Mouse (Mus musculus) testis, postnatal 14 days (tissue): ENCODE measurements around the gene BC049715.

Experiments
- DNase-seq: peaks from one replicate; pipeline ENCODE4 v3.0.0; 2021; ENCODE audit warnings: low spot score

BC049715 gene

DNA sequence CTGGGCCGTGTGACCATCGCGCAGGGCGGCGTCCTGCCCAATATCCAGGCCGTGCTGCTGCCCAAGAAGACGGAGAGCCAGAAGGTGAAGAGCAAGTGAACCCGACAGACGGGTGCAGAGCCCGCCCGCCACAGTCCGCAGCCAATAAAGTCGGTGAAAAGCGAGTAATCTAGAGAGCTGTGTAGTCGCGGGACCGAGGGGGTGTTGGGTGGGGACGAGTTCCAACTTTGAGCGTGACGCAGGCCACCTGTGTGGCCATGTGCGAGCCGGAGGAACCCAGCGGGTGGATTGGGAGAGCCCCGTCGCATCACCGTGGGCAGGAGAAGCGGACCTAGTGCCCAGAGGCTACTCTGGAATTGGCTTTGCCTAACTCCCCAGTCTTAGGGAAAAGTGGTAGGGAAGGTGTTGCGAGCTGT, 18.8 kb upstream of the BC049715 start:
- DNase-seq: no peak

DNA sequence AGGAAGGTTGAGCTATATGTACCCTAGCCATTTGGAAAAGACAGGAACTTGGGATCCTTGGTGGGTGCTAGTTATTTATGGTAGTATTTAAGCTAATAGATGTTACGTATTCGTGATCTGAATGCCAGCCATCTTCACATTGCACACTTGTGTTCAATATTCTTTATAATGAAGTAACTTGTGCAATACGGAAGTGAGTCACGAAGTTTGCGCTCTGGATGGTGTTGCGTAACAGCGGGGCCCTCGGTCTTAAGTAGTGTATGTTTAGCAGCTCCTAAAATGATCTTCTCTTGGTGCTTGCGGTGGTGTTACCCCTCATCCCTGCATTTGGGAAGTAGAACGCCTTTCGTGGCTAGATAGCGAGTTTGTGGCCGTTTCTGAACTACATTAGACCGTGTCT, 18.3 kb upstream of the BC049715 start:
- DNase-seq: no peak

DNA sequence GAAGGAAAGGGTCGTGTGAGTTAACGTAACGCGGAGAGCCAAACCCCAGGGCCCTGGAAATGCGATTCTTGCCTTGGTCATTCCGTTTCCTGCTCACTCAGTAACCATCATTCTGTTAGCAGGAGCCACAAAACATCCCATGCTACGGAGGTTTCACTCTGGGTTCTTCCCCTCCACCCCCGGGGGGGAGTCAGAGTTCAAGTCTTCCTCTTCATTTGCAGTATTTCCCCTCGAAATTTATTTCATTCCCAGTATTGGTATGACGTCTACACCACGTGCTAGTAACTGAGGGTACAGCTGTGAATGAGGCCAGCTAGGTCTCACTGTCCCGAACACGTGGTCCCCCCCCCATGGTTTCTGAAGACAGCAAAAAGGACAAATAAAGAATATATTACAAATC, 17.8 kb upstream of the BC049715 start:
- no peak for DNase-seq

DNA sequence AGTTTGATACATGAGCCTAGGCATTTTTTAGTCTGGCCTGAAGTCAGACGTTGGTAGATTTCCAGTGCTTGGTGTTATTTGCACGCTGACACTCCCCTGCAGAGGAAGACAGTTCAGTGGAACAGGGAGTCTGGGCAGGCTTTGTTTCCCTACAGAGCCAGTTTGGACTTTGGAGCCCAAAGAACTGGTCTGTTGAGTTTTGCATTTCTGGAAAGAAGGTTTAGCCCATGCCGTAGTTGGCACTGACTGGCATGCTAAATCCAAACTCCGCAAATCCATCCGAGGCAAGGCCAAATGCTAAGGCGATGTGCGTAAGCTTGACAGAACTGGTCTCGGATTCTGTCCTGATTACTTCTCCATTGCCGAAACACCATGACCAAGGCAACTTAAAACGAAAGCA, 16.2 kb upstream of the BC049715 start:
- no peak for DNase-seq

DNA sequence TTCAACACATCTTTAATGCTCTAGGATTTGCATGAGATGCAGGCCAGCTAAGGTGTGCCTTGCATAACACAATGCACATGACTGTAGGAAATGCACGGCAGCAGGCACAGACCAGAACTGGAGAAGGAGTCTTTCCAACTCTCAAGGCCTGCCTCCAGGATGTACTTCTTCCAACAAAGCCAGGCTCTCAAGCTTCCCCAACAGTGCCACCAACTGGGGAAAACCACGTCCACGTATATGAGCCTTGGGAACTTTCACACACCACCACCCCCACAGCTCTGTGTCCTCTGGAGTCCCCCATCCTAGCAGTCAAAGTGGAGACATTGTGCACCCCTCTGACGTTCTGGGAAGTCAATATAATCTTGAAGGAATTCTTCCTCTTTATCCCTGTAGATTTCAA, 14.3 kb upstream of the BC049715 start:
- DNase-seq: no peak

DNA sequence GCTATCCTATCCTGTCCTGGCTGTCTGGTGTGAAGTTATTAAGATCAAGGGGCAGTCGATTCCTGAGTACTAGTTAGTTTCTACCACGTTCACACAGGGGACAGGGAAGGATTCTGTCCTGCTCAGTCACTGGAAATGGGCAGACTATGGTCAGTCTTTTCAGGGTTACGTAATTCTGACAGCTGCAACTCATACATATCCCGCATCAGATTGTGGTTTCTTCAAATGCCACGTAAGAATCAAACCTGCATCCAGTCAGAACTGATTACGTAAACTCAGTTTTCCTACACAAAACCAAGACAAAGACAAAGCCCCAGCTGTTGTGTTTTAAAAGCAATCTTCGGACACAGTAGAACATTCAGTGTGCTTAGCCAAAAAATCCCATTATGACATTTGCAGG, 12.0 kb upstream of the BC049715 start:
- DNase-seq: no peak

DNA sequence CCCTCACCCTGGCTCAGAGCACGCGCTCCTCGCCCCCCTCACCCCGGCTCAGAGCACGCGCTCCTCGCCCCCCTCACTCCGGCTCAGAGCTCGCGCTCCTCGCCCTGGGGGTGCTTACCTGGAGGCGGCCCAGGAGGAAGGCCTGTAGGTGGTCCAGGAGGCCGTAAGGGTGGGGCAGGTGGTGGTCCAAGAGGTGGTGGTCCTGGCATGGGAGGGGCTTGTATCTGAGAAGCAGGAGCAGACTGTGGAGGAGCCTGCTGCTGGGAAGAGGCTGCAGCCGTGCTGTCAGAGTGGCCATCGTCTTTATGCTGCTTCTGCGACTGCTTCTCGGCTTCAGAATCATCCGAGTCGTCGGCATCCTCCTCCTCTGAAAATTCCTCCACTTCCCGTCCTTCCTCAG, 10.6 kb upstream of the BC049715 start:
- DNase-seq: no peak

DNA sequence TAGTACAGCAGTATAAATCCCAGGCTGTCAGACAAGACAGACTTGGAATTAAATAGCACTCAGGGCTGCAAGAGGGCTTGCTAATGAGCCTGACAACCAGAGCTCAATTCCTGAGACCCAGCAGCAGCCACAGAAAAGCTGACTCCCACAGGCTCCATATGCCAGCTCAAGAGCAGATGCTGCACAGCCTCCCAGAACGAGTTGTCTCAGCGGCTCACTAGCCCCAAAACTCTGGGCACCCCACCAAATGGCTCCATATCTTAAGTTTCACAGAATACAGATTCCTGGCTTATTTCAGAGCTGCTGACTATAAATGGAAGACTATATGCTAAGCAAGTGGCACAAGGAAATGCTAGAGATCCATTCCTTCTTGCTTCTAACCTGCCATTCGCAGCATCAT, 9.9 kb upstream of the BC049715 start:
- no peak for DNase-seq

DNA sequence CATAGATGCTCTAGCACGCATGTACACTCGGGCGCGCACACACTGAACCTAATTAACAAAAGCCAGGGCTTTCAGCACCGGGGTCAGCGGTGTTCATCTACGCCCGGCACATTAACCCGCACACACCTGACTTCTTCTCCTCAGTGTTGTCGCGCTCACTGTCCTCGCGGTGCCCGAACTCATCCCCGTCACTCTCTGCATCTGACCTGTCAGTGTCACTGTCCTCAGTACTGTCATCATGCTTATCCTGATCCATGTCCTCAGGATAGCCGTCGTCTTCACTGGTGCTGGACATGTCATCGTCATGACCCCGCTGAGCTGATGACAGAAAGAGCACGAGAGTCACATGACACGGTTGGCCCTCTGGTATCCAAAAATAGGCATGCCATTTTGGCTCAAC, 7.0 kb upstream of the BC049715 start:
- no peak for DNase-seq

DNA sequence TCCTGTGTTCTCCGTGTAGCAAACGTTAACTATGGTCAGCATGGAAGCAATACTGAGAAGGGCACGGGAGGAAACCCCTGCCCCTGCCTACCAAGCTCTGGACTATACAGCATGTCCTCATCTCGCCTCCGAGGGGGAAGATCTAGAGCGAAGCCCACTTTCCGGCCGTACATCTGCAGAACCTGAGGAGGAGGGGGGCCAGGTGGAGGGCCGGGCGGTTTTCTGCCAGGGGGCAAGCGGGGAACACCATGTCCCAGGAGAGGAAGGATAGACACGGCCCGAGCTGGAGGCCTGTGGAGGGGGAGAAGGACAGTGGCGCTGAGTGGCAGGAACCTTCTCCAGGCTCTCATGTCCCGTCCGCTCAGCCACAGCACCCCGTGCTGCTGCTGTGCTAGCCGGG, 6.3 kb upstream of the BC049715 start:
- no peak for DNase-seq

DNA sequence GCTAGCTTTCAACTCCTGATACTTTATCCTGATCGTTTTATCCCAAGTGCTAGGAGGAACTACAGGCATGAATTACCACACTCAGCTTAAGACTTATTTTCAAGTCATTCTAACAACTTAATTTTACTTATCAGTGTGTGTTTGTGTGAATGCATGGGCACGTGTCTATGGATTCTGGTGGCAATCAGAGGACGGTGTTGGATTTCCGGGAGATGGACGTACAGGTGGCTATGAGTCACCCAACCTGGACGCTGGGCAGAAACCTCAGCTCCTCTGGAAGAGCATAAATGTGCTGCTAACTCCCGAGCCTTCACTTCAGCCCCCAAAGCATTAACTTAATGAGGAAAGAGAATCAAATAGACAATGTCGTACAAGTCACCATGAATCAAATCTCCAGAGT, 2.4 kb upstream of the BC049715 start:
- no peak for DNase-seq

DNA sequence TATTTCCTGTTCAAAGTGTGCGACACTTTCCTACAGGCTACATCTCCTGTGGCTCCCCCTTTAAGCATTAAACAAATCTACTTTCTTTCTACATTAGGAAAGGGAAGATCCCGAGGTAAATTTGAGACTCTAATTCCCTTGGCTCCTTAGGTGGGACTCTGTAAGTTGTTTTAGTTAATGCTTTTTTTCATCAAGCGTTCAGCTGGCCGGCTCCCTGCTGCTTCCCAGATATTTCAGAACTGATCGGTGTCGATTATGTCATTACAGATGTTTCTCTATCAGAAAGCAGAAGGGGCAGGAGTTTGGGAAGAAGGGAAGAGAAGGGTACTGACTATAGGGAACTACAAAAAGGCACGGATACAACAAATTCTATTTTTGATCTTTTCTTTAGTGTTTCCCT, 310 bp upstream of the BC049715 start:
- no peak for DNase-seq

DNA sequence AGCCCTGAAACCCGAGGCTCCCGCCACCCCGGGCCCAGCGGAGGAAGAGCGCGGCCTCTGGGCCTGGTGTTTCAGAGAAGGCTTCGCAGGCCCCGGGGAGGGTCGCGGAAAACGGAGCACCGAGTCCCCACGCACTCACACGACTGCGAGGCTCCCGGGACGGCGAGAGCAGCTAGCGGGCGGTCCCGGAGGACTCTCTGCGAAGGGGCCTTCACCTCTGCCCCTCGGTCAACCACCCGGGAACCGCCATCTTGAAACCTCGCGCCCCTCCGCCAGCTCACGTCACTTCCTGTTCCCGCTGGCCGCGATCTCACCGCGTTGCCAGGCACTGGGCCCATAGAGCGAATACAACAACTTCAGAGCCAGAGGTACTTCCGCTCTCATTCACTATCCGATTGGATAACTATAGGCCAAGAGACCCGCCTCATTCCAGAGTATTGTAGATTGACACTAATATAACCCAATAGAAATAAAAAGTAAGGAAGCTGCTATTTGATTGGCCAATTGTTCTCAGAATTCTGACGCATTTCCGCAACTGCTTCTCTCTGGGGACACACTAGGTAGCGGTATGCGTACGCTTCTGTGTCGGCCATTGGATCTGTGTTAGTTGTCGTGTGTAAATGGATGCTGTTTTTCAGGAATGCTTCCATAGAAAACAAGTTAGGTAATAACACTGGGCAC, 595 bp downstream of the BC049715 start, which contains the start of gene Wbp11:
Gene Wbp11, minus strand, starts transcription at position 353 of the 681 bp plus-strand sequence.
- peak; percentile 97 for DNase-seq

DNA sequence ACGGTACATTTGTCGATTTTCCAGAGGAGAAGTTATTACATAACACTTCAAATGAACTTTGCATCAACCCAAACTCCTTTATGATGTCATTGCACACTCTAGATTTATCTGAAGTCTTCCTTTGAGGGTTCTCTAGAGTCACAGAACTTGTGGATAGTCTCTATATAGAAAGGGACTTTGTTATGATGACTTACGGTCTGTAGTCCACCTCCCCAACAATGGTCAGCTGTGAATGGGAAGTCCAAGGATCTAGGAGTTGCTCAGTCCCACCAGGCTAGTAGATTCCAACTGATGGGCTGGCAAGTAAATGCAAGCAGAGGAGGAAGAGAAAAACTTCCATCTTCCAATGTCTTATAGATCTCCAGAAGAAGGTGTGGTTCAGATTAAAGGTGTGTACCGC, 1.3 kb downstream of the BC049715 start:
- DNase-seq: no peak

DNA sequence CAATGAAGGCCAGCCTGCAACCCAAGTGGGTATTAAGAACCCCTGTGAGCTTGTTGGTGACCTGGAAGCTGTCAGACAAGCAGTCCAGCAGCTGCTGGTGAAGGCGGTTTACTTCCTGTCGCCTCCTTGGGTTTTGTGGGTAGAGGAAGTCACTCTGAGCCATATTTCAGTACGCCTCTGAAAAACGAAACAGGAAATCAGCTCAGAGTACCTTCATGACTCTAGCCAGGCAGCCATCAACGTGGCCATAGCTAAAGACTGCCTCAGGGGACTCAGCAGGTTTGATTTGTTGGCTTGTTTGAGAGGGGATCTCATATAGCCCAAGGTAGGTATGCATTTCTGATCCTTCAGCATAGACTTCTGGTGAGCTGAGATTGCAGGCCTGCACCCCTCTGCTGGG, 4.3 kb downstream of the BC049715 start:
- DNase-seq: no peak

DNA sequence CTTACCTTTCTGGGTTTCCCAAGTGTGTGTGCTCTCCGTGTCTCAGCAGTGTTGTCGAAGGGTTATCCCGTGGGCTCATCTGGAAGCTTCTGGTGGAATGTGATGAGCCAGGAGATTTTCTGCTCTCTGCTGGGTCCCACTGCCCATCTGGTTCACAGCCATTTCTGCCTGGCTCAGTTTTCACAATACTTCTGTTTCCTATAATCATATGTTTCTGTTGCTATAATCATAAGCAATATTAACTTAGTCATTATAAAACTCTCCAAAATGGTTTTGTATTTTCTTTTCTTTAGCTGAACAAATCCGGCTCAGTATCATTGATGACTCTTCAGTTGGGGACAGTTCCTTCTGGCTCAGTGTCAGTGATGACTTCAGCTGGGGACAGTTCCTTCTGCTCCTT, 7.9 kb downstream of the BC049715 start, which contains the start of gene Smco3:
Gene Smco3, minus strand, starts transcription at position 101 of the 400 bp plus-strand sequence.
- no peak for DNase-seq

DNA sequence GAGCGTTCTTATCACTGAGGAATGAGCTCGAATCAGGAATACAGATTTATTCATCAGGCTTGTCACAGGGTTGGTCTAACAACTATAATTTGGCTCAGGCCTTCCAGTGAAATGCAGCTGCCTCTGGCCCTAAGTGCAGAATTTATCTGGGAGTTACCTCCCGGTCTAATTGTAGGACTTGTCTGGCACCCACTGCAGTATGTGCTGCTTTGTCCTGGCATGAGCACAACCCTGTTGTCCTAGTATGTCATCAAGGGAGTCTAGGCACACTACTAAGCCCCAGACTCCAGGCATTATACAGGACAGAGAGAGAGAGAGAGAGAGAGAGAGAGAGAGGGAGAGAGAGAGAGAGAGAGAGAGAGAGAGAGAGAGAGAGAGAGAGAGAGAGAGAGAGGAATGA, 9.9 kb downstream of the BC049715 start:
- no peak for DNase-seq

DNA sequence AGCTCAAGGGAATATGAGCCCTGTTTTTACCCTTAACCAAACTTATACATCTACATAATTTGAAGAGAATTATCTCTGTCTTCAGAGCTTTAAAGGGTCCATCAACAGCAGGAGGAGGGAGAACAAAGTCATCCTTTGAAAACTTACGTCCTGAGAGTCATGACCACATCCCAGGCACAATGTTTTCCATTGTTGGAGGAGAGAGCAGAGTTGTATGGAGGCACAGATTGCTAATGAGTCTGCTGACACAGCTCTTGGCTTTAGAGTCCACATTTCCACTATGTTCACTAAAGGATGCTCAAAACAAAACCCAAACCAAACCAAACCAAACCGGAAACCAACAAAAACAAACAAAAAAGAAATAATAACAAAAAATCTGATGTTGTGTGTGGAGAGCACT, 17.5 kb downstream of the BC049715 start:
- no peak for DNase-seq

DNA sequence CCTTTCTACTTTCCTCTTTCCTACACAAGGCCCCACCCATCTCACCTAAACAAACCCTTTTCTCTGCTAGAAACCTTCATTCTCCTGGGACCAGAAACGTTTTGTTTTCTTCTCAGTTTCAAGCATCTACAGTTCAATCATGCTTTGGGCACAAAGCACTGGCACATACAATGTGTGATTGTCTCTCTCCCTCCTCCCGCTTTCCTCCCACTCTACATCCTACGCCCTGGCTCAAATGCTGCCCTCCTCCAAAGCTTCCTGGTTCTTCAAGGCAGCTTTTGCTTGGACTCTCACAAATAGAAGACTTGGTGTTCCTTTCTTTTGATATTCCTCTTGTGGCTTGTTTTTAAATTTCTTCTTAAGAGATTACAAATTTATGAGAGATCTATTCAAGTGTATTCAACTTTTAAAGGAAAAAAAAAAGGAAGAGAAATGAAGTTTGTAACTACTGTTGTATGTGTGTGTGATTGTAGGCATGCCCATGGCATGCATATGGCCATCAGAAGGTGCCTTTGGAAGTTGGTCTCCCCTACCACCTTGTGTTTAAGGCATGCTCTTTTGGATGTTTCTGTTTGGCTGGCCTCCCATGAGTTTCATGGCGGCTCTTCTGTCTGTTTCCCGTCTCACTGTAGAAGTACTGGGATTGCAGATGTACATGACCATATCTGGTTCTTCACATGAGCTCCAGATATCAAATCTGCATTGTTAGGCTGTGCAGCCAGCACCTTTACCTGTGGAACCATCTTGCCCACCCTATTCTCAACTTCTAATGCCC, 18.5 kb downstream of the BC049715 start:
- DNase-seq: peak; percentile 58

DNA sequence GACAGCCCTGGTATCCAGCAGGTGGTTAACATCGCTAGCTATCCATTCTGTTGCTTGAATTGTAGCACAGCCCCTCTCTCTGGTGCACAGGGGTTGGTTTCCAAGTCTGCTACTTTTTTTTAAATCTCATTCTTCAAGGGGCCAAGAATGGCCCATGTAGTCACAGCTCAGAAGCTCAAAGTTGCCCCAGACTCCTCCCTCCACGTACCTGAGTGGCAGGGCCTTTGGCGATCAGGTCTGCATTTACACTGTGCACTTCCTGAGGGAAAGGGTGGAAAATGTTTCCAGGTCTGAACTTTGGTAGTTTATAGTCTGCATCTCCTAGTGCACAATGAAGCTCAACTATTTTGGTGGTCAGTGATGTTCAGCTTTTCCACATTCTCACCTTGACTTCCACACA, 19.8 kb downstream of the BC049715 start:
- no peak for DNase-seq

DNA sequence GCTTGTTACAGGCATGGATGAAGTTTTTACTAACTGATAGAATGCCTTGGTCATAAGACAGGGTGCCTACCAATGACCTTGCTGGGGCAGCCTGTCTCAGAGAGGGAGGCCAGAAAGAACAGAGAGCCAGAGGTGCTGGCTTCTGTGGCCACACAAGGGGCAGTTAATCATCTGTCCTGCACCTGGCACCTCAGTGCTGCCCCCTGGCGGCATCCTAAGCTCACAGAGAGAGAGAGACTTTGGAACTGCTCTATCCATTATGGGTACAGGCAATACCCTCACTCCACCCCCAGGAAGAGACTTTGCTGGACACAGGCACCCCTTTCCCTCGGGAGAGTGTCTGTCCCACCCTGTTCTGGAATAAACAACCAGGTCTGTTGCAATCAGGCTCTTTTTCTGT, 20.4 kb downstream of the BC049715 start:
- DNase-seq: no peak

DNA sequence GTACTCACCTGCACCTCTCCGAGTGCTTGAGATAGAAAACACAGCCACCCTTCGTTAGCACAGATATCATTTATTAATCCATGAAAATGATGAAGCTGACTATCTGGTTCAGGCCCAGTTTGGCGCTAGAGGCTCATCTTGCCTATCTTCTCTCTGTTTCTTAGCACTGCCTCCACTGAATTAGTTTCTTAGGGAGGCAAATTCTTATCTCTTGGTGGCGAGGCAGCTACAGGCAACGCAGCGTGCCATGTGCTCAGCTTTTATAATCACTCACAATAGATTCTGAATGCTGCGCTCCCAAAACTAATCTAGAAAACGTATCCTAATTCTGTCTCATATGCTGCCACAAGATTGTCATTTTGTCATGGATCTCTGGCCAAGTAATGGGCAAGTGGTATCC, 21.0 kb downstream of the BC049715 start:
- DNase-seq: no peak

DNA sequence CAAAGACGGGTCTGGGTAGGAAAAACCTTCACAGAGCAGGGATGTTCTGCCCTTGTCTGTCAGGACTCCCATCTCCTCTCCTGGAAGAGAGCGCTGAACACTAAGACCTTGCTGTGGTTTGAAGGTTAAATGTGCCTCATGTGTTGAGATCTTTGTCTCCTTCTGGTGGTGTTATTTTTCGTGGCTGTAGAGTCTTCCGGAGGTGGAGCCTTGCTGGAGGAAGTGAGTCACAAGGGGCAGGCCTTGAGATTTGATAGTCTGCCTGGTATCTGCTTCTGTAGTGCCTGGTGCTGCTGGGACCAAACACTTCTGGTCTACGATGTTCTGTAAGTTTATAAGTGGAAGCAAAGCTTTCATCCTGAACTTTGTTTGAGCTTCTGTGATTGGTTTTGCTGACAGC, 21.5 kb downstream of the BC049715 start:
- no peak for DNase-seq

DNA sequence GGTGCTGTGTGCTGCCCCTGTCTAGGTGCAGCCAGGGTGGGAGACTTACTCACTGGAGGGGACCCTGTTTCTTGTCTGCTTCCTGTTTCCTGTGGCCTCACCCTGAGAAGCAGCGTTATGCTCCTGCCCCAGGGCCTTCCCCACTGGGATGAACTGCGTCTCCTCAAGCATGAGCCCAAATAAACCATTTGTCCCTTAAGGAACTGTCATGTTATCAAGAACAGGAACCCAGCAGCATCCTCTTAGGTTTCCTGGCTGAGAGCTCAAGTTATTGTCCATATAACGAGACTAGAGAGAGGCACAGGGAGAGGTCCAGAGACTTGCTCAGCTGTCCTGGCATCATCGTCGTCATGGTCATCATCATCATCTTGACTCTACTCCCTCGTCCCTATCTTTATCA, 22.8 kb downstream of the BC049715 start:
- no peak for DNase-seq
